In the genomic region with DNA sequence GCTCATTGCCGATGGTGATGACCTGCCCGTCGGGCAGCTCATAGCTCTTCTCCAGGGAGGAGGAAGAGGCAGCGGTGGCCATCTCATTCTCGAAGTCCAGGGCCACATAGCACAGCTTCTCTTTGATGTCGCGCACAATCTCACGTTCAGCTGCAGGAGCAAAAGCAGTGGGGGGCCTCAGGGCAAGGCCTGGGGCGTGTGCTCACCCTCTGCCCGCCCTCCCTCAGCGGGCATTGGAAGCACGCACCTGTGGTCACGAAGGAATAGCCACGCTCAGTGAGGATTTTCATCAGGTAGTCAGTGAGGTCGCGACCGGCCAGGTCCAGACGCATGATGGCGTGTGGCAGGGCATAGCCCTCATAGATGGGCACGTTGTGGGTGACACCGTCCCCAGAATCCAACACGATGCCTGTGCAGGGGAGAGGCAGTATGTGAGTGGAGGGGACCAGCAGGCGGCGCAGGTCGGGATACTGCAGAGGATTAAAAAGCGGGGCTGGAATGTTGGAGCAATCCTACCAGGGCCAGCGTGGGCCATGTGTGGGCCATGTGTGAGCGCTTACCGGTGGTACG, we compare ENCODE assay signal across 8 mouse cellular contexts. TPM values are rescaled to one million over a fixed set of nuclear protein-coding genes. Genes with fewer than 3 reads are reported as not detected.
A peak's percentile ranks its signal among the peaks of the same experiment; 100 is the strongest.
DNase-seq lines count a peak whose midpoint lies in the region; ATAC-seq lines count a peak whose summit lies in the region.

No protein-coding gene starts in this region.

- H3K27me3 ChIP-seq in midbrain, embryonic 13.5 days: peaks cover 77% of the 10 kb centered on the region

- WGBS in midbrain, embryonic 13.5 days: 12% methylated on average over 30 of the region's 30 CpGs

- H3K4me3 ChIP-seq in midbrain, embryonic 13.5 days (replicated peaks): peak overlapping the region; percentile 48

- no peak overlapping the region for H3K27ac ChIP-seq in midbrain, embryonic 13.5 days

- intact Hi-C loops in gastrocnemius, postnatal 14 days (cut with DNase I; ENCODE audit: low total_unique reads): no loop called here

- DNase-seq in frontal cortex, postnatal 14 days (ENCODE audit: low spot score in 2 of 2): no peak
- DNase-seq in cerebellum, postnatal 10 days: peak; percentile 55 to 63
- peak; percentile 36 for DNase-seq in gastrocnemius, postnatal 14 days
- no peak for DNase-seq in urinary bladder, postnatal 36 days (ENCODE audit: low spot score in 2 of 2)
- no peak for DNase-seq in right cerebral cortex, postnatal 10 days (ENCODE audit: low spot score in 2 of 2)
- DNase-seq in lung, postnatal 36 days: no peak

- peak overlapping the region; percentile 72 for H3K4me2 ChIP-seq in midbrain, embryonic 13.5 days (replicated peaks)

- peak; percentile 40 for ATAC-seq in frontal cortex, adult (ENCODE audit: low TSS enrichment)
- peak; percentile 41 for ATAC-seq in midbrain, embryonic 13.5 days

- H3K4me1 ChIP-seq in midbrain, embryonic 13.5 days (replicated peaks): peaks cover 21% of the 10 kb centered on the region

- no peaks in the 10 kb centered on the region for H3K36me3 ChIP-seq in midbrain, embryonic 13.5 days

- peak overlapping the region; percentile 69 for H3K9ac ChIP-seq in midbrain, embryonic 13.5 days (replicated peaks)

- no peaks in the 10 kb centered on the region for H3K9me3 ChIP-seq in midbrain, embryonic 13.5 days

RNA-seq across cellular contexts. Expression of a gene that starts 1.9 kb away (rescaled TPM):
- total RNA-seq in gastrocnemius, postnatal 14 days (2021): over 10,000 TPM; 58,912 to 62,167 TPM
- polyA plus RNA-seq in midbrain, embryonic 13.5 days (2015; fragmentation: Nextera tagmentation; extraction: Ambion mirVana): 2.3 and 3.1 TPM in 2 replicates

RNA-seq across cellular contexts. Expression of a gene that starts 32.7 kb away (rescaled TPM):
- 1 to 10 TPM; 1.1 to 1.8 TPM for total RNA-seq in gastrocnemius, postnatal 14 days (2021)
- polyA plus RNA-seq in midbrain, embryonic 13.5 days (2015; fragmentation: Nextera tagmentation; extraction: Ambion mirVana): 4.0 and 5.1 TPM in 2 replicates

RNA-seq across cellular contexts. Expression of a gene that starts 56.4 kb away (rescaled TPM):
- total RNA-seq in gastrocnemius, postnatal 14 days (2021): 1 to 10 TPM; 9.8 to 9.9 TPM
- polyA plus RNA-seq in midbrain, embryonic 13.5 days (2015; fragmentation: Nextera tagmentation; extraction: Ambion mirVana): 32.2 and 32.9 TPM in 2 replicates

Comparison
In these comparisons a context has a peak if more than half of its experiments do, and no peak if none do; other contexts are left out.
1. DNase-seq: peak in cerebellum, postnatal 10 days (2 of 2) and gastrocnemius, postnatal 14 days (single experiment); none in frontal cortex, postnatal 14 days (0 of 2), urinary bladder, postnatal 36 days (0 of 2), right cerebral cortex, postnatal 10 days (0 of 2) and lung, postnatal 36 days (single experiment).